Mouse (Mus musculus) lung, adult 2 months (tissue): ENCODE results near the gene Dnttip1.

Experiments used
- CTCF ChIP-seq: fragments of 200-500 bp; IDR thresholded peaks from 2 replicates; pipeline ENCODE4 v1.5.1; 2011; ENCODE audit warnings: mild to moderate bottlenecking, low read length, control low read depth; ENCODE audit not compliant: insufficient read depth
- POLR2A ChIP-seq: fragments of 200-500 bp; IDR thresholded peaks from 2 replicates; pipeline ENCODE4 v1.6.1; 2011; ENCODE audit warnings: low read depth, mild to moderate bottlenecking, control low read depth, low read length, borderline replicate concordance; ENCODE audit errors: extremely low read depth

DNA sequence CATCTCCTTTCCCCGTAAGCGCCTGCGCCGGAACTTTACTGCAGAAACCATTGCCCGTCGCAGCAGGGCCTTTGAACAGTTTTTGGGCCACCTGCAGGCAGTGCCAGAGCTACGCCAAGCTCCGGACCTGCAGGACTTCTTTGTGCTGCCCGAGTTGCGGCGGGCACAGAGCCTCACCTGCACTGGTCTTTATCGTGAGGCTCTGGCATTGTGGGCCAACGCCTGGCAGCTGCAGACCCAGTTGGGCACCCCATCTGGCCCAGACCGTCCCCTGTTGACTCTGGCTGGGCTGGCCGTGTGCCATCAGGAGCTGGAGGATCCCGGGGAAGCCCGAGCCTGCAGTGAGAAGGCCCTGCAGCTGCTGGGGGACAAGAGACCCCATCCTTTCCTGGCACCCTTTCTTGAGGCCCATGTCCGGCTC is 46.1 kb downstream of the Dnttip1 start:
- no peak for TF ChIP-seq POLR2A
- no peak for TF ChIP-seq CTCF
